Mouse (Mus musculus) embryonic fibroblast, embryonic 13.5 days (primary cell): ENCODE measurements around the gene Ncf1. TPM values are rescaled to one million over a fixed set of nuclear protein-coding genes. Genes with fewer than 3 reads are reported as not detected.

Experiments used
- H3K27ac ChIP-seq: 2 replicates; pipeline ENCODE4 v1.5.1; 2012; ENCODE audit warnings: low read length, control low read depth, inconsistent platforms; ENCODE audit not compliant: insufficient read depth
- H3K4me1 ChIP-seq: 2 replicates; pipeline ENCODE4 v1.6.1; 2011; ENCODE audit warnings: low read length; ENCODE audit not compliant: control insufficient read depth, insufficient read depth
- H3K4me3 ChIP-seq: 2 replicates; pipeline ENCODE4 v1.5.1; 2011; ENCODE audit warnings: mild to moderate bottlenecking, control low read depth, low read length; ENCODE audit not compliant: insufficient read depth
- CTCF ChIP-seq: IDR thresholded peaks from 2 replicates; pipeline ENCODE4 v1.5.1; 2011; ENCODE audit warnings: mild to moderate bottlenecking, control low read depth, low read length, moderate library complexity, borderline replicate concordance; ENCODE audit not compliant: insufficient read depth
- POLR2A ChIP-seq: IDR thresholded peaks from 2 replicates; pipeline ENCODE4 v1.6.1; 2011; ENCODE audit warnings: low read depth, mild to moderate bottlenecking, control low read depth, low read length, moderate library complexity
- polyA plus RNA-seq: library from polyadenylated mRNA; stranded (reverse); fragments of >200 nt; gene quantifications from 2 replicates; pipeline ENCODE4 v1.2.4, GENCODE M21; 2011; ENCODE audit warnings: low read depth; ENCODE audit not compliant: missing spikeins, insufficient read length

Gene Ncf1
- polyA plus RNA-seq, 1 experiment: 1.3 TPM

DNA sequence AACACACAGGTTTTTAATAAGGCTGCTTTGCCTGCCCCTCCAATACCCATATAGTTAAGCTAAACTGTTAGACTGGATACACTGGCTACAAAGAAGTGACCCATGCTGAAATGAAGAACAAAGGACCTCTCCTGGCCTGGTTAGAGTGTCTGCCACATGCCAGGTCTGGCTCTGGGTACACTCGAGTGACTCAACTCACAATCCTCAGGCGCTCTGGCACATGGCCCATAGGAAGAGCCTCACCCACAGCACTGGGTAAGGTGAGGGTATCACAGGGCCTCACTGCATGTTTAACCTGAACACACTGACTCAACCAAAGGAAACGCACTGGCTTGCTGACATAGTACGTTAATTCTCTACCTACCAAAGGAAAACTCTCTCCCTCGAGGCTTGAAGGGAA, 16.7 kb upstream of the Ncf1 start:
- H3K4me1 ChIP-seq: no peaks in the 10 kb centered on the region
- H3K27ac ChIP-seq: no peak overlapping the region
- no peak for TF ChIP-seq POLR2A
- no peak for TF ChIP-seq CTCF
- no peak overlapping the region for H3K4me3 ChIP-seq

- no peak for TF ChIP-seq POLR2A
- no peak for TF ChIP-seq CTCF
Observed at GRCm38 (mm10) chr5:134244890-134245289, 15.5 kb upstream of the Ncf1 start.

GRCm38 (mm10) chr5:134243661-134244436, 14.4 kb upstream of the Ncf1 start:
- H3K27ac ChIP-seq: no peak overlapping the region
- H3K4me1 ChIP-seq: no peaks in the 10 kb centered on the region
- no peak for TF ChIP-seq POLR2A
- TF ChIP-seq CTCF: no peak
- H3K4me3 ChIP-seq: no peak overlapping the region

More at GRCm38 (mm10) chr5:134244890-134245289, 15.5 kb upstream of the Ncf1 start:
- no peaks in the 10 kb centered on the region for H3K4me1 ChIP-seq
- no peak overlapping the region for H3K27ac ChIP-seq
- no peak overlapping the region for H3K4me3 ChIP-seq

- H3K27ac ChIP-seq: no peak overlapping the region
- TF ChIP-seq CTCF (no peak), POLR2A (no peak)
- H3K4me3 ChIP-seq: no peak overlapping the region
- H3K4me1 ChIP-seq: no peaks in the 10 kb centered on the region
Observed at GRCm38 (mm10) chr5:134241831-134242230, 12.4 kb upstream of the Ncf1 start.

- Histone ChIP-seq H3K4me3 (no peak overlapping the region), H3K27ac (no peak overlapping the region), H3K4me1 (no peaks in the 10 kb centered on the region)
- TF ChIP-seq POLR2A (no peak), CTCF (no peak)
Observed at GRCm38 (mm10) chr5:134237936-134238760, 8.7 kb upstream of the Ncf1 start.

DNA sequence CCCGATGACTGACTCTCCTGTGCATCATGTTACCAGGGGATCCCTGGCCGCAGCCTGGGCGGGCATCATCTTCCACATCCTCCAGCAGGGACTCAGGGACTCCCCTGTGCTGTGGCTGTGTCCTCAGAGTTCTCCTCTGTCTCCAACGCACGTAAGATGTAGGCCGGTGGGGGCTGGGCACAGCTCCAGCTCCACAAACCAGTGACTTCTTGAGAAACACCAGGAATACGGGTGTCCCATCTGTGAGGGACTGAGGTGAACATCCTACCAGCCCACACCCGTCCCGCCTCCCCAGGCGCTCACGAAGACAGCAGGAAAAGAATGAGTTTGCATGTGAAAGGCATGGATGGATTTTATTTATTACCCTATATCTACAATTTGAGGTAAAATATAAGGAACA, 8.1 kb upstream of the Ncf1 start:
- Histone ChIP-seq H3K27ac (no peak overlapping the region), H3K4me1 (no peaks in the 10 kb centered on the region), H3K4me3 (no peak overlapping the region)
- TF ChIP-seq POLR2A (no peak), CTCF (no peak)

DNA sequence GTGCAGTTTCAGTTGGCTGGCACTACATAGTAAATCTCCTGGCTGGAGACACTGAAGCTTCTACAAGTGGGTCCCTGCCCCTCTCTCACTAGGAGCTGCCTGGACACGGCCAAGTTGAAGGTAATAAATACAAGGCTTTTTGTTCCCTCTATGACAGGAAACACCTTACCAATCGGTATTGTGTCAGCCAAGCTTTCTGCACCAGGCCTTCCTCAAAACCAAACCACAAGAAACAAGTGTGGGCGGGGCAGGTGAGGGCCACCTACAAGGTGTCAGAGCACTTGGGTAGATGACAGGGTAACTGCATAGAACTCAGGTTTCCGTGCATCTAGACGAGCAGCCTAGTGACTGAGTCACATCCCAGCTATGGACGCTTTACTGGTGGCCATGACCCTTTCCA, 7.4 kb upstream of the Ncf1 start:
- Histone ChIP-seq H3K27ac (no peak overlapping the region), H3K4me3 (no peak overlapping the region), H3K4me1 (no peaks in the 10 kb centered on the region)
- TF ChIP-seq POLR2A: no peak
- TF ChIP-seq CTCF: no peak

GRCm38 (mm10) chr5:134236241-134236640, 6.8 kb upstream of the Ncf1 start:
- Histone ChIP-seq H3K4me3 (no peak overlapping the region), H3K27ac (no peak overlapping the region), H3K4me1 (no peaks in the 10 kb centered on the region)
- TF ChIP-seq POLR2A: no peak
- no peak for TF ChIP-seq CTCF

GRCm38 (mm10) chr5:134235111-134235510, 5.7 kb upstream of the Ncf1 start:
- Histone ChIP-seq H3K27ac (no peak overlapping the region), H3K4me3 (no peak overlapping the region), H3K4me1 (no peaks in the 10 kb centered on the region)
- TF ChIP-seq POLR2A: no peak
- no peak for TF ChIP-seq CTCF

DNA sequence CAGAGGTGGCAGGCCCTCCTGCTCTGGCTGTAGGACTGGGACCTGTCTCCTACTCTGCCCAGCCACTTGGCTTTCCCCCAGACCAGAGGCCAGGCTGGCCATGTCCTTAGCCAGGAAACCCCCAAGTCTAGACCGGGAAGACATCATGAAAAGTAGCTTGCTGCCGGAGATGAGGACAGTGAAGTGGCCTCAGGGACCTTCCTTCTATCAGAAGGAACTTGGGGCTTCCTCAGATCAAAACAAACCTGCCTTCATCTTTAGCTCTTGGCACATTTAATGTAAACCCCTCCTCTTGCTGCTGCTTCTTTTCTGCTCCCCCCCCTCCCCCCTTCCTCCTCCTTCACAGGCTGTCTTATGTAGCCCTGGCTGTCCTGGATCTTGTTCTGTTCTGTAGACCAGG, 4.8 kb upstream of the Ncf1 start:
- no peak overlapping the region for H3K27ac ChIP-seq
- no peak for TF ChIP-seq POLR2A
- TF ChIP-seq CTCF: no peak

More for the DNA sequence above, 4.8 kb upstream of the Ncf1 start:
- Histone ChIP-seq H3K4me1 (no peaks in the 10 kb centered on the region), H3K4me3 (no peak overlapping the region)
